In the genomic region with DNA sequence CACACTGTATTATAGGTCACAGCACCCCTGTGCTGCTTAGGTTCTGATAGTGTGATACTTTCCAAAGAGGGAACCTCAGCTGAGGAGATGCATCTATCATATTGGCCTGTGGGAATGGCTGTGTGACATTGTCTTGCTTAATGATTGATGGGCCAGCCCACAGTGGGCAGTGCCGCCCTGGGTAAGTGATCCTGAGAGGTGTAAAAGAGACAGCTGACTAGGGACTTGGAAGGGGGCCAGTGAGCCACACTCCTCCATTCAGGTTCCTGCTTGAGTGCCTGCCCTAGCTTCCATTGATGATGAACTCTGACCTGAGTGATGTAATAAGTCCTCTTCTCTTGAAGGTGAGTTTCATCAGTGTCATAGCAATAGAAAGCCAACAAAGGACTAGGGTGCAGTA, we compare ENCODE assay signal across 24 mouse cellular contexts.
DNase-seq lines count a peak whose midpoint lies in the region; ATAC-seq and TF ChIP-seq lines count a peak whose summit lies in the region.
"Had no signal": no experiment of that assay in that cellular context is flagged by ENCODE, and none has a peak within 500 bp of the region (broad histone marks: within the 10 kb centered on the region; RNA-seq: fewer than 3 reads in every experiment).

No protein-coding gene starts in this region.

- TF ChIP-seq POLR2A in kidney, adult 2 months (IDR thresholded peaks at IDR 0.05; ENCODE audit: low read depth, low read length), result no peak
- no peak for TF ChIP-seq POLR2A in liver, adult 2 months (IDR thresholded peaks at IDR 0.05; ENCODE audit: extremely low read depth, insufficient read depth, low read length)

- H3K9ac ChIP-seq in forebrain, embryonic 14.5 days (ENCODE audit: low read length), result no peak overlapping the region
- no peak overlapping the region for H3K9ac ChIP-seq in forebrain, postnatal 0 days
- H3K9ac ChIP-seq in liver, adult 2 months (ENCODE audit: low read depth, low read length), result no peak overlapping the region
- H3K9ac ChIP-seq in midbrain, embryonic 13.5 days (replicated peaks), result no peak overlapping the region
- H3K9ac ChIP-seq in midbrain, embryonic 16.5 days (ENCODE audit: low read depth, low read length), result no peak overlapping the region

- no peak overlapping the region for H3K27ac ChIP-seq in forebrain, embryonic 14.5 days (ENCODE audit: low read depth, low read length)
- no peak overlapping the region for H3K27ac ChIP-seq in forebrain, postnatal 0 days (ENCODE audit: low read depth, low read length)
- H3K27ac ChIP-seq in kidney, adult 2 months (ENCODE audit: insufficient read depth, low read depth, low read length), result no peak overlapping the region
- H3K27ac ChIP-seq in liver, adult 2 months (replicated peaks; ENCODE audit: insufficient read depth, low read depth, low read length), result no peak overlapping the region
- H3K27ac ChIP-seq in midbrain, embryonic 13.5 days, result no peak overlapping the region
- no peak overlapping the region for H3K27ac ChIP-seq in midbrain, embryonic 16.5 days (ENCODE audit: low read length)
- H3K27ac ChIP-seq: forebrain, embryonic 10.5 days; gastrocnemius, adult 2 months had no signal

- 32% methylated on average over 1 of the region's 1 CpGs for WGBS in forebrain, embryonic 14.5 days
- 42% methylated on average over 1 of the region's 1 CpGs for WGBS in forebrain, postnatal 0 days
- WGBS in kidney, adult 2 months, result 77% methylated on average over 1 of the region's 1 CpGs
- WGBS in liver, adult 2 months, result 72% methylated on average over 1 of the region's 1 CpGs
- 74% methylated on average over 1 of the region's 1 CpGs for WGBS in midbrain, embryonic 13.5 days
- 65% methylated on average over 1 of the region's 1 CpGs for WGBS in midbrain, embryonic 16.5 days

- no peak overlapping the region for H3K4me3 ChIP-seq in forebrain, embryonic 14.5 days (ENCODE audit: low read depth, low read length)
- no peak overlapping the region for H3K4me3 ChIP-seq in forebrain, postnatal 0 days (ENCODE audit: low read depth, low read length)
- H3K4me3 ChIP-seq in kidney, adult 2 months (ENCODE audit: insufficient read depth, low read depth, low read length), result no peak overlapping the region
- no peak overlapping the region for H3K4me3 ChIP-seq in liver, adult 2 months (ENCODE audit: insufficient read depth, low read depth, low read length)
- H3K4me3 ChIP-seq in midbrain, embryonic 13.5 days (replicated peaks), result no peak overlapping the region
- no peak overlapping the region for H3K4me3 ChIP-seq in midbrain, embryonic 16.5 days (ENCODE audit: low read depth, low read length)
- H3K4me3 ChIP-seq: forebrain, embryonic 10.5 days; gastrocnemius, adult 2 months had no signal

- TF ChIP-seq CTCF in forebrain, postnatal 0 days (IDR thresholded peaks at IDR 0.05; ENCODE audit: low read depth), result no peak
- TF ChIP-seq CTCF in kidney, adult 2 months (conservative IDR thresholded peaks at IDR 0.05; ENCODE audit: insufficient read depth, insufficient read length, low read depth, low read length), result no peak
- TF ChIP-seq CTCF in liver, adult 2 months (IDR thresholded peaks at IDR 0.05; ENCODE audit: low read depth, low read length), result no peak

- no peaks in the 10 kb centered on the region for H3K4me1 ChIP-seq in forebrain, embryonic 14.5 days (ENCODE audit: control insufficient read depth, insufficient read depth, low read length)
- H3K4me1 ChIP-seq in forebrain, postnatal 0 days (ENCODE audit: insufficient read depth), result no peaks in the 10 kb centered on the region
- no peaks in the 10 kb centered on the region for H3K4me1 ChIP-seq in kidney, adult 2 months (ENCODE audit: control insufficient read depth, insufficient read depth, low read length)
- no peaks in the 10 kb centered on the region for H3K4me1 ChIP-seq in liver, adult 2 months (ENCODE audit: control insufficient read depth, insufficient read depth, low read length)
- H3K4me1 ChIP-seq in midbrain, embryonic 13.5 days (replicated peaks), result peaks cover 10% of the 10 kb centered on the region
- no peaks in the 10 kb centered on the region for H3K4me1 ChIP-seq in midbrain, embryonic 16.5 days (ENCODE audit: control insufficient read depth, insufficient read depth, low read length)

- no peaks in the 10 kb centered on the region for H3K27me3 ChIP-seq in forebrain, embryonic 14.5 days (replicated peaks; ENCODE audit: control insufficient read depth, insufficient read depth, low read length)
- H3K27me3 ChIP-seq in forebrain, postnatal 0 days (ENCODE audit: insufficient read depth, low read length), result no peaks in the 10 kb centered on the region
- H3K27me3 ChIP-seq in kidney, adult 2 months (replicated peaks; ENCODE audit: control insufficient read depth, insufficient read depth, low read length), result no peaks in the 10 kb centered on the region
- no peaks in the 10 kb centered on the region for H3K27me3 ChIP-seq in liver, adult 2 months (ENCODE audit: control insufficient read depth, insufficient read depth, low read length)
- H3K27me3 ChIP-seq in midbrain, embryonic 13.5 days, result no peaks in the 10 kb centered on the region
- H3K27me3 ChIP-seq in midbrain, embryonic 16.5 days (ENCODE audit: control insufficient read depth, insufficient read depth, low read depth, low read length), result no peaks in the 10 kb centered on the region
- H3K27me3 ChIP-seq: CH12.LX, Patski had no signal

- H3K36me3 ChIP-seq in forebrain, embryonic 14.5 days (ENCODE audit: control insufficient read depth, insufficient read depth, low read length), result peaks cover 4% of the 10 kb centered on the region
- H3K36me3 ChIP-seq in forebrain, postnatal 0 days (ENCODE audit: insufficient read depth), result 0 out of 2 replicates have a peak, but pooled peaks cover 7% of the 10 kb centered on the region
- peaks cover 3% of the 10 kb centered on the region; the same call in 1 of the 2 replicates for H3K36me3 ChIP-seq in kidney, adult 2 months (ENCODE audit: control insufficient read depth, insufficient read depth, low read length)
- H3K36me3 ChIP-seq in liver, adult 2 months (ENCODE audit: control insufficient read depth, insufficient read depth, low read length), result peaks cover 9% of the 10 kb centered on the region
- peaks cover 9% of the 10 kb centered on the region for H3K36me3 ChIP-seq in midbrain, embryonic 13.5 days
- peaks cover 8% of the 10 kb centered on the region; the same call in 1 of the 2 replicates for H3K36me3 ChIP-seq in midbrain, embryonic 16.5 days (ENCODE audit: control insufficient read depth, insufficient read depth, low read length)

- ATAC-seq in forebrain, embryonic 14.5 days, result peak; percentile 37; the same call in 1 of the 2 replicates
- ATAC-seq in forebrain, postnatal 0 days, result no peak
- 0 out of 2 replicates have a peak, but pooled peaks have one; percentile 34 for ATAC-seq in midbrain, embryonic 13.5 days
- ATAC-seq in midbrain, embryonic 16.5 days, result no peak
- ATAC-seq: forebrain, embryonic 16.5 days; hindbrain, embryonic 16.5 days; Patski had no signal

- DNase-seq in forebrain, embryonic 14.5 days (ENCODE audit: low spot score), result no peak
- no peak for DNase-seq in forebrain, postnatal 0 days
- DNase-seq in kidney, adult 2 months, result peak; percentile 8
- DNase-seq in kidney, adult 8-10 months, result no peak
- peak; percentile 49 for DNase-seq in liver, adult 2 months (ENCODE audit: extremely low read depth, low read depth, low spot score)
- no peak for DNase-seq in liver
- DNase-seq: adrenal gland, postnatal 10 days; adrenal gland, postnatal 36 days; B cell, adult 2 months; cerebellum, adult 18-20 months; cerebellum, adult 9-10 months; cerebellum, postnatal 14 days; gastrocnemius, adult 2 months; gastrocnemius, postnatal 14 days; heart, adult 11 months had no signal

- H3K79me2 ChIP-seq in liver, adult 2 months (ENCODE audit: control insufficient read depth, insufficient read depth, low read length), result no peaks in the 10 kb centered on the region; the same call in 1 of the 2 replicates

- no peak overlapping the region for H3K4me2 ChIP-seq in forebrain, embryonic 14.5 days (ENCODE audit: low read length)
- H3K4me2 ChIP-seq in forebrain, postnatal 0 days (ENCODE audit: low read depth), result no peak overlapping the region
- no peak overlapping the region for H3K4me2 ChIP-seq in midbrain, embryonic 13.5 days (replicated peaks)
- no peak overlapping the region for H3K4me2 ChIP-seq in midbrain, embryonic 16.5 days (ENCODE audit: low read length)
- H3K4me2 ChIP-seq: heart, embryonic 11.5 days had no signal

- no peaks in the 10 kb centered on the region for H3K9me3 ChIP-seq in forebrain, embryonic 14.5 days (replicated peaks; ENCODE audit: control insufficient read depth, low read length)
- H3K9me3 ChIP-seq in forebrain, postnatal 0 days (ENCODE audit: low read length), result no peaks in the 10 kb centered on the region
- no peaks in the 10 kb centered on the region for H3K9me3 ChIP-seq in midbrain, embryonic 13.5 days
- no peaks in the 10 kb centered on the region for H3K9me3 ChIP-seq in midbrain, embryonic 16.5 days (replicated peaks; ENCODE audit: control insufficient read depth, low read length, poor library complexity, severe bottlenecking)
- H3K9me3 ChIP-seq: forebrain, embryonic 10.5 days; G1E had no signal

Comparison
In these comparisons a context has a peak if more than half of its experiments do, and no peak if none do; other contexts are left out.
1. ATAC-seq: peak in forebrain, embryonic 14.5 days (single experiment) and midbrain, embryonic 13.5 days (single experiment); none in forebrain, postnatal 0 days (single experiment) and midbrain, embryonic 16.5 days (single experiment).
2. DNase-seq: peak in kidney, adult 2 months (single experiment) and liver, adult 2 months (single experiment); none in forebrain, embryonic 14.5 days (single experiment), forebrain, postnatal 0 days (single experiment), kidney, adult 8-10 months (0 of 2) and liver (single experiment).